Mouse (Mus musculus) right cerebral cortex, postnatal 36 days (tissue): Measurements from ENCODE around the gene Ndufc2.
"Not testable (repeated sequence)": the region's sequence is repeated elsewhere in the genome, so short reads cannot be mapped to it uniquely, and the experiment has no call there.

Experiments
- DNase-seq, 2 experiments: peaks; one replicate each; pipeline ENCODE4 v3.0.0; 2022; ENCODE audit warnings: low spot score in 2 of 2, mixed read lengths in 1 of 2

Ndufc2 gene

DNA sequence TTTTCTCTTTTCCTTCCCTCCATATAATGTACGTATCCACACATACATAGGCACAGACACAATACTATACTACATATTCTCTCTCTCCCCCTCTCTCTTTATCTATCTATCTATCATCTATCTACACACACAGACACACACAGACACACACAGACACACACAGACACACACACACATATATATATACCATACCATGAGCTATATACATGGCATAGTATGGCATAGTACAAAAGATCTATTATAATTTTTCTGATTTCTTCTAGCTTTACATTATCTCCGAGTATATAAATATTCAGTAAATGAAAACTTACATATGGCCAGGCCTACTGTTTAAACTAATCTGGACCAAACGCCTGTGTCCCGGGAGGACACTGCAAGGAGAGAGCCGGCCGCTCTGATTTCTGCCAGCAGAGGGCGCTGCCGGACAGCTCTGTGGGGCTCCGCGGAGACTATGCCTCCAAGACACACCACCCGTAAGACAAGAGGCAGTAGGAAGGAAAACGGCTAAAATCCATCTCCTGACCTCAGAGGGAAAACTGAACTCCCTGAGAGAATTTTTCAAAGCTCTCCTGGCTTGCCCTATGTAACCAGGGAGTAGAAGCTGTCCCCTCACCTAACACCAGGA lies 24.9 kb downstream of the Ndufc2 start:
- peak; percentile 73 to 79 for DNase-seq

DNA sequence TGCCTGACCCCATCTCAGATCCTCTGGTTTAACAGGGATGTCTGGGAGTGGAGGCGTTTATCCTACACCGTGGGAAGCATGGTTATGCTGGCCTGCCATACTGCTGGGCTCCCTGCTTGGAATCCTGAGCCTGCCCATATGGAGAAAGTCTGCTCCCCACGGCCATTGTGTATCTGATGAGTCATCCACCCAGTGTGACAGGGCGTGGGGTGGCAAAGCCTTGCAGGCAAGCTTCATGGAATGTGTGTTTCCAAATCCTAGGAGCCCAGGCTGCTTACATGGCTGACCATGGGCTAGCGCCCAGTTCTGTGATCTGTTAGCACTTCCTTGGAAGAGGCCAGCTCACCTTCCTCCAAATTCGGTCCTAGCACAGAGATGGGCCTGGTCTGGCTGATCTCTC lies 26.8 kb downstream of the Ndufc2 start:
- DNase-seq = no peak

- DNase-seq = no peak
Observed at GRCm38 (mm10) chr7:97427296-97427695, 27.5 kb downstream of the Ndufc2 start.

DNA sequence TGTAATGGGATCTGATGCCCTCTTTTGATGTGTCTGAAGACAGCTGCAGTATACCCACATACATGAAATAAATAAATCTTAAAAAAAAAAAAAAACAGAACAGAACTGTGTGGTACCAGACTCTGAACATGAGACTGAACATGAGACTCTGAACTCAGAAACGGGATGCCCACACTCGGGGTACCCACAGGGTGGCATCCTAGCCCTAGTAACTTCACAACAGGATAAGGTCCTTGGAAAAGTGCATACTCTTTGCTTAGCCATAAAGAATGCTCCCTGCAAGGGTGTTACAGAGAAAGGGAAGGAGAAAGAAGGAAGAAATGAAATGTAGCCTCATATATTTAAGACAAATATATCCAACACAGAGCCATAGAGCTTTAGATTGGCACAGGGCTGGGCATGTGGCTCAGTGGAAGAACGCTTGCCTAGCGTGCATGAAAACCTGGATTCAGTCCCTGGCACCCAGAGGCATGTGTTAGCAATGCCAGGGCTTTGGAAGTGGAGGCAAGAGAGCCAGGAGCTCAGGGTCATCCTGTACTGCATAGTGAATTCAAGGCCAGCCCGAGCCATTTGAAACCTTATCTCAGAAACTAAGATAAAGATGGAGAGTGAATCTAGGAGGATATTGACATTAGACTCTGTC lies 28.1 kb downstream of the Ndufc2 start:
- DNase-seq = no peak

GRCm38 (mm10) chr7:97429705-97430104 lies 29.9 kb downstream of the Ndufc2 start:
- DNase-seq = no peak

DNA sequence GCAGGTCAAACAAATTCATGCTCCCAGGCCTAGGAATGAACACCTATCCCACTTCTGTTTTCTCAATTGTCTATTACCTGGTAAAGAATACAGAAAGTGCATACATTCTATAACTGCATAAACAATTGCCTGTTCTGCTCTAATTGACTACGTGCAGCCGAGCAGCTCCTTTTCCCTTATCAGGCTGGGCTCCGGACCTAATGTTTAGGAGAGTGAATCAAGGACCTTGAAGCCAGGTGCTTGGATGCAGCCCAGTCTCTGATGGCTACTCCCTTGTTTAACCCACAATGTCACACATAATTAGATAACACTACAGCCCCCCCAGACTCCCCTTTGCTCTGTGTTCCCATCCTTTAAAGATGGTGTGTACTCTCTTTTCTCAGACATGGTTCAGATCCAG lies 33.7 kb downstream of the Ndufc2 start:
- DNase-seq = not testable (repeated sequence)

DNA sequence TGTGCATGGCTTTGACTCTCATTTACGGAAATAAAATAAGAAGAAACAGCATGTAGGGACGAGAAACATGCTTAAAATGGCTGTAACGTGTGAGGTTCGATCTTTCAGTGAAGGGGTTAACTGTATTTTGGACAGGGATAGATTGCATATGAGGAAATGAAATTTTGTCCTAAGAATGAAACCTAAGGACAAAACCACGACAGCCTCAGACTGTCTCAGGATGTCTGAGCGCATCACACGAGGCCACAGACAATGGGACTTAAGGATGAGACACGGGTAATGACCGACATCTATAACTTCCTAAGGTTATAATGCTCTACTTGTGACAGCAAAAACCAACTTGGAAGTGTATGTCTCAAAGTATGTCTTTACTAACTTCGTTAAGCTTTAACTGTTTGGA lies 34.7 kb downstream of the Ndufc2 start:
- no peak for DNase-seq

DNA sequence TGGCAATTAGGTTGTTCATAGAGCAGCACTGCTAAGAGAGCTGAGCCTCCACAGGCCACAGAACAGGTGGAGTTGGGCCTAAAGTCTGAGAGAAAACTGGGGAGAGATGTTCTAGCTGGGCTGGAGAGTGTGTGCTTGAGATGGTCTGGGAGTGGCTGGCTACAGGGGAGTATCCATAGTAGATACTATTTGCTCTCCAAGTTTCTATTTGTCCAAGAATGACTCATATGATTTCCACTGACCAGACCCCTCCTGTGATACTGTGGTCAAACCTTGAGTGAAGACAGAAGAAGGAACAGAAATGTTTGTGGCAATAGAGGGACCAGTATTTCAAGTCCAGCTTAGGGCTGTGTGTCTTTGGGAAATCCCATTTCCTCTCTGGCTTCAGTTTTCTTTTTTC lies 39.2 kb downstream of the Ndufc2 start:
- no peak for DNase-seq

DNA sequence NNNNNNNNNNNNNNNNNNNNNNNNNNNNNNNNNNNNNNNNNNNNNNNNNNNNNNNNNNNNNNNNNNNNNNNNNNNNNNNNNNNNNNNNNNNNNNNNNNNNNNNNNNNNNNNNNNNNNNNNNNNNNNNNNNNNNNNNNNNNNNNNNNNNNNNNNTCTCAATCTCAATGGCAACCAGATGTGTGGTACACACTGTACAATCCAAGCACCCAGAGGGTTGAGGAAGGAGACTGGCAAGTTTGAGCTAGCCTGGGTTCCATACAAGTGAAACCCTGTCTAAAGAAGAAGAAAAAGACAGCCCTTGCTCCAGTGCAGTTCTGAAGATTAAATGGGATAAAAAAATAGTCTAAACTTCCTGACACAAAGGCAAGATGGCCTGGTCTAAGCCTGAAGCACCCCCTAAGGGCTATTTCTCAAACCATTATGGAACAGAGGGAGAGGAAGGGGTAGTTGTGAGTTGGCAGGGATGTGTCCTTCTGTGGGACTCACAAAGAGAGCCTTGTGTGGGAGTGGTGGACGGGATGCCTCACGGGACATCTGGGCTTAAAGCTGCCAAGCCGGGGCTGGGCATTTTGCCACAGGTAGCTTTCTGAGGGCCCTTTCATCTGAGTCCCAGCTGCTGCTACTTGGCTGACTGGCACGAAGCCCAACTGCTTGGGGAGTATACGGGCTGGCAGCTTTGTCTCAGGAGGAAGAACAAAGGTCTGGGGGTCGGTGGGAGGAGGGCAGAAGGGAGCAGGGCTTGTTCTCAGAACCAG lies 46.5 kb downstream of the Ndufc2 start:
- DNase-seq = peak; percentile 88

DNA sequence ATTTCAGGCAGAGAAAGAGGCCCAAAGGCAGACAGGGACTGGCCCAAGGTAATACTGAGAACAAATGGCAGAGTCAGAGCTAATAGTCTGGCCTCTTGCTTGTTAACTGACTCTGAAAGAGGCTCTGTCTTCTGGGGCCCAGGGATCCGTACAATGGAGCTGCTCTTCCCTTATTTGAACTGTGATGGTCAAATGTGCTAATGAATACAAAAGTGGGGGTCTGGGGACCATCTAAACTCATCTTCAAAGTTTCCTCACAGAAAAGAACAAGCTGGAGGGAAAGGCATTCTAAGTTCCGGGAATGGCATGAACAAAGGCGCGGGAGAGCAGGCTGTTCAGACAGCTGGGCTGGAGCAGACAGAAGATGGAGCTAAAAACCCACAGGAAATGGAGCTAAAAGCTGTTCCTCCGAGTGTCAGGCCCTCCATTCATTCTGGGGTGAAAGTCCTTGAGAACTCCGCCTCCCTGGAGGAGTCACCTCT lies 47.3 kb downstream of the Ndufc2 start:
- DNase-seq = peak; percentile 9 to 11

- not testable (repeated sequence) for DNase-seq
Observed at GRCm38 (mm10) chr7:97451023-97451422, 51.2 kb downstream of the Ndufc2 start, which contains the start of gene Kctd14. Gene Kctd14, plus strand, starts transcription at chr7:97451323.

- DNase-seq = no peak
Observed at GRCm38 (mm10) chr7:97452196-97452595, 52.4 kb downstream of the Ndufc2 start.

- no peak for DNase-seq
Observed at GRCm38 (mm10) chr7:97453141-97453921, 53.5 kb downstream of the Ndufc2 start.

GRCm38 (mm10) chr7:97454795-97455194 lies 55.0 kb downstream of the Ndufc2 start:
- no peak for DNase-seq

DNA sequence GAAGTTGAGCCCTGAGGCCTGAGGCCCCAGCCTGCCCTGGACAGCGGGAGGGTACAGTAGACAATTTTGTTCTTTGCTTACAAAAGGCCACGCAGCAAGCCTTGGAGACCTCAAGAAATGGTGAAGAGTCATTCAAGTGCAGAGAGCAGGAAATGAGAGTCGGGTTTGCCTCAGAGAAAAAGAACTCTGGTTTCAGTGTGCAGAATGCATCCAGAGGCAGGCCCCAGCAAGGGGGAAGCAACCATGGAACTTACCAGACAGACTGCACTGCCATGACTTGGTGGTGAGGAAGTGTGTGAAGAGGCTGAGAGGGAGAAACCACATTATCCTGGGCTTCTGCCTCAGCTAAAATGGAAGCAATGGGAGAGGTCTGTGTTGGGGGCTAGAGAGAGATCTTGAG lies 55.8 kb downstream of the Ndufc2 start:
- no peak for DNase-seq
